Mouse (Mus musculus) thymus, adult 2 months (tissue): ENCODE measurements around the gene Stat6.

Experiments
- CTCF ChIP-seq: fragments of 200-500 bp; IDR thresholded peaks from 2 replicates; pipeline ENCODE4 v1.5.1; 2012; ENCODE audit warnings: mild to moderate bottlenecking, control low read depth, low read length, moderate library complexity, borderline replicate concordance; ENCODE audit not compliant: control insufficient read depth, poor library complexity, insufficient read depth; ENCODE audit errors: extremely low read depth
- POLR2A ChIP-seq: fragments of 200-500 bp; IDR thresholded peaks from 2 replicates; pipeline ENCODE4 v1.6.1; 2012; ENCODE audit warnings: mild to moderate bottlenecking, low read length, control low read depth, moderate library complexity; ENCODE audit not compliant: control insufficient read depth, poor library complexity, insufficient read depth; ENCODE audit errors: extremely low read depth

GRCm38 (mm10) chr10:127615034-127615374, 27.8 kb upstream of the Stat6 start:
- TF ChIP-seq CTCF (no peak), POLR2A (no peak)
